ENCODE assay signal across 11 mouse cellular contexts in genomic region chr19:23144031-23144430, GRCm38 (mm10). TPM values are rescaled to one million over a fixed set of nuclear protein-coding genes. Genes with fewer than 3 reads are reported as not detected.
DNase-seq lines count a peak whose midpoint lies in the region; ATAC-seq and TF ChIP-seq lines count a peak whose summit lies in the region.
"Had no signal": no experiment of that assay in that cellular context is flagged by ENCODE, and none has a peak within 500 bp of the region (broad histone marks: within the 10 kb centered on the region; RNA-seq: fewer than 3 reads in every experiment).

No protein-coding gene starts in this region.

- WGBS in cerebellum, adult 2 months: 1% methylated on average over 9 of the region's 9 CpGs
- 55% methylated on average over 9 of the region's 9 CpGs for WGBS in hindbrain, postnatal 0 days
- WGBS in hindbrain, embryonic 11.5 days: 65% methylated on average over 9 of the region's 9 CpGs
- WGBS in spleen, adult 2 months: 76% methylated on average over 9 of the region's 9 CpGs

- no peaks in the 10 kb centered on the region for H3K9me3 ChIP-seq in hindbrain, postnatal 0 days (ENCODE audit: low read length)
- no peaks in the 10 kb centered on the region for H3K9me3 ChIP-seq in hindbrain, embryonic 11.5 days (ENCODE audit: control insufficient read depth, low read length)
- H3K9me3 ChIP-seq: forebrain, embryonic 13.5 days; kidney, embryonic 15.5 days had no signal

- no peak for ATAC-seq in hindbrain, postnatal 0 days
- ATAC-seq in hindbrain, embryonic 11.5 days (ENCODE audit: low FRiP score): no peak
- ATAC-seq: forebrain, embryonic 13.5 days had no signal

- peak overlapping the region; percentile 98 for H3K4me3 ChIP-seq in cerebellum, adult 2 months (replicated peaks; ENCODE audit: insufficient read depth, low read depth, low read length)
- peak overlapping the region; percentile 74 for H3K4me3 ChIP-seq in hindbrain, postnatal 0 days (ENCODE audit: low read length)
- H3K4me3 ChIP-seq in hindbrain, embryonic 11.5 days (ENCODE audit: low read depth, low read length): no peak overlapping the region
- 0 out of 2 replicates have a peak overlapping the region, but pooled peaks have one; percentile 5 for H3K4me3 ChIP-seq in spleen, adult 2 months (ENCODE audit: extremely low read depth, insufficient read depth, insufficient read length)
- H3K4me3 ChIP-seq: forebrain, embryonic 13.5 days; kidney, embryonic 15.5 days had no signal

- peak in 1 of 2 experiments; percentile 44 for DNase-seq in cerebellum, adult 2 months
- no peak for DNase-seq in cerebellum, postnatal 14 days
- DNase-seq in hindbrain, postnatal 0 days (ENCODE audit: low spot score): no peak
- no peak for DNase-seq in hindbrain, embryonic 11.5 days (ENCODE audit: low spot score)
- no peak for DNase-seq in spleen, adult 2 months (ENCODE audit: low read depth in 1 of 2, low spot score in 2 of 2)
- DNase-seq in spleen, adult 18-20 months: no peak
- no peak for DNase-seq in adrenal gland, postnatal 36 days
- no peak for DNase-seq in right cerebral cortex, postnatal 10 days (ENCODE audit: low spot score in 2 of 2)

- peak overlapping the region; percentile 93 for H3K4me2 ChIP-seq in hindbrain, postnatal 0 days (ENCODE audit: low read depth, low read length)
- H3K4me2 ChIP-seq in hindbrain, embryonic 11.5 days (replicated peaks; ENCODE audit: low read depth, low read length): no peak overlapping the region
- H3K4me2 ChIP-seq: forebrain, embryonic 13.5 days; midbrain, embryonic 11.5 days had no signal

- no peak for TF ChIP-seq CTCF in cerebellum, adult 2 months (IDR thresholded peaks at IDR 0.05; ENCODE audit: borderline replicate concordance, insufficient read depth, low read depth, low read length)
- TF ChIP-seq CTCF in hindbrain, postnatal 0 days (IDR thresholded peaks at IDR 0.05; ENCODE audit: low read depth): no peak
- no peak for TF ChIP-seq CTCF in spleen, adult 2 months (IDR thresholded peaks at IDR 0.05; ENCODE audit: extremely low read depth, insufficient read depth, insufficient read length, insufficient replicate concordance)

- H3K27ac ChIP-seq in cerebellum, adult 2 months (ENCODE audit: insufficient read depth, low read length): 0 out of 2 replicates have a peak overlapping the region, but pooled peaks have one; percentile 79
- H3K27ac ChIP-seq in hindbrain, postnatal 0 days: no peak overlapping the region
- H3K27ac ChIP-seq in hindbrain, embryonic 11.5 days (ENCODE audit: low read depth, low read length): no peak overlapping the region
- H3K27ac ChIP-seq in spleen, adult 2 months (ENCODE audit: insufficient read depth, low read length): no peak overlapping the region
- H3K27ac ChIP-seq: forebrain, embryonic 13.5 days; kidney, embryonic 15.5 days had no signal

- peaks cover 13% of the 10 kb centered on the region; the same call in 1 of the 2 replicates for H3K4me1 ChIP-seq in cerebellum, adult 2 months (ENCODE audit: control insufficient read depth, insufficient read depth, low read length)
- peaks cover 14% of the 10 kb centered on the region for H3K4me1 ChIP-seq in hindbrain, postnatal 0 days (ENCODE audit: insufficient read depth, low read length)
- peaks cover 12% of the 10 kb centered on the region; the same call in 1 of the 2 replicates for H3K4me1 ChIP-seq in hindbrain, embryonic 11.5 days (replicated peaks; ENCODE audit: control insufficient read depth, insufficient read depth, low read length)
- peaks cover 4% of the 10 kb centered on the region; the same call in 1 of the 2 replicates for H3K4me1 ChIP-seq in spleen, adult 2 months (ENCODE audit: control insufficient read depth, insufficient read depth, insufficient read length)

- H3K36me3 ChIP-seq in hindbrain, postnatal 0 days (ENCODE audit: insufficient read depth, low read length): no peaks in the 10 kb centered on the region
- H3K36me3 ChIP-seq in hindbrain, embryonic 11.5 days (ENCODE audit: control insufficient read depth, insufficient read depth, low read length): no peaks in the 10 kb centered on the region
- no peaks in the 10 kb centered on the region for H3K36me3 ChIP-seq in spleen, adult 2 months (ENCODE audit: control insufficient read depth, insufficient read depth, low read length)
- H3K36me3 ChIP-seq: kidney, embryonic 15.5 days had no signal

- no peaks in the 10 kb centered on the region for H3K27me3 ChIP-seq in cerebellum, adult 2 months (ENCODE audit: control insufficient read depth, insufficient read depth, low read length)
- H3K27me3 ChIP-seq in hindbrain, postnatal 0 days (ENCODE audit: insufficient read depth, low read length): no peaks in the 10 kb centered on the region
- peaks cover 14% of the 10 kb centered on the region for H3K27me3 ChIP-seq in hindbrain, embryonic 11.5 days (ENCODE audit: control insufficient read depth, insufficient read depth, low read length)
- peaks cover 7% of the 10 kb centered on the region; the same call in 1 of the 2 replicates for H3K27me3 ChIP-seq in spleen, adult 2 months (ENCODE audit: control insufficient read depth, insufficient read depth, low read length)

- TF ChIP-seq POLR2A in cerebellum, adult 2 months (IDR thresholded peaks at IDR 0.05; ENCODE audit: borderline replicate concordance, insufficient read depth, low read length): no peak
- no peak for TF ChIP-seq POLR2A in spleen, adult 2 months (IDR thresholded peaks at IDR 0.05; ENCODE audit: low read depth, low read length)

- H3K9ac ChIP-seq in hindbrain, postnatal 0 days (replicated peaks; ENCODE audit: low read length): no peak overlapping the region
- no peak overlapping the region for H3K9ac ChIP-seq in hindbrain, embryonic 11.5 days (ENCODE audit: low read depth, low read length)
- H3K9ac ChIP-seq: forebrain, embryonic 13.5 days; kidney, embryonic 15.5 days had no signal

RNA-seq across cellular contexts. Expression of gene Klf9, which starts 3.0 kb away (rescaled TPM):
- 93.5 and 97.3 TPM in 2 replicates for polyA plus RNA-seq in cerebellum, adult 2 months (2012; rRNA removed)
- 19.1 and 20.1 TPM in 2 replicates for total RNA-seq in hindbrain, postnatal 0 days (2014; rRNA removed)
- polyA plus RNA-seq in hindbrain, postnatal 0 days (2015; fragmentation: Nextera tagmentation; extraction: Ambion mirVana): 9.5 and 10.5 TPM in 2 replicates
- 0.80 and 0.95 TPM in 2 replicates for polyA plus RNA-seq in hindbrain, embryonic 11.5 days (2014; fragmentation: Nextera tagmentation; extraction: Ambion mirVana)
- 6.3 and 9.2 TPM in 2 replicates for polyA plus RNA-seq in spleen, adult 2 months (2012; rRNA removed)
- 10 to 100 TPM; 79.4 to 87.7 TPM for total RNA-seq in adrenal gland, postnatal 36 days (2021)
